Mouse (Mus musculus) heart, adult 11 months (tissue): ENCODE results near the gene Cwc25.

Source experiments
- DNase-seq: peaks from one replicate; pipeline ENCODE4 v3.0.0; 2022

Gene Cwc25

GRCm38 (mm10) chr11:97766154-97766881 is at the start of gene Cwc25:
Gene Cwc25 (minus strand): TSS chr11:97766556.
- DNase-seq, result peak; percentile 99

- no peak for DNase-seq
Measured at GRCm38 (mm10) chr11:97815736-97816135, 49.4 kb upstream of the Cwc25 start.

- DNase-seq, result peak; percentile 91
Measured at GRCm38 (mm10) chr11:97813746-97814515, 47.6 kb upstream of the Cwc25 start.

- no peak for DNase-seq
Measured at GRCm38 (mm10) chr11:97813085-97813484, 46.7 kb upstream of the Cwc25 start.

GRCm38 (mm10) chr11:97812491-97812921 is 46.1 kb upstream of the Cwc25 start:
- peak; percentile 91 for DNase-seq

DNA sequence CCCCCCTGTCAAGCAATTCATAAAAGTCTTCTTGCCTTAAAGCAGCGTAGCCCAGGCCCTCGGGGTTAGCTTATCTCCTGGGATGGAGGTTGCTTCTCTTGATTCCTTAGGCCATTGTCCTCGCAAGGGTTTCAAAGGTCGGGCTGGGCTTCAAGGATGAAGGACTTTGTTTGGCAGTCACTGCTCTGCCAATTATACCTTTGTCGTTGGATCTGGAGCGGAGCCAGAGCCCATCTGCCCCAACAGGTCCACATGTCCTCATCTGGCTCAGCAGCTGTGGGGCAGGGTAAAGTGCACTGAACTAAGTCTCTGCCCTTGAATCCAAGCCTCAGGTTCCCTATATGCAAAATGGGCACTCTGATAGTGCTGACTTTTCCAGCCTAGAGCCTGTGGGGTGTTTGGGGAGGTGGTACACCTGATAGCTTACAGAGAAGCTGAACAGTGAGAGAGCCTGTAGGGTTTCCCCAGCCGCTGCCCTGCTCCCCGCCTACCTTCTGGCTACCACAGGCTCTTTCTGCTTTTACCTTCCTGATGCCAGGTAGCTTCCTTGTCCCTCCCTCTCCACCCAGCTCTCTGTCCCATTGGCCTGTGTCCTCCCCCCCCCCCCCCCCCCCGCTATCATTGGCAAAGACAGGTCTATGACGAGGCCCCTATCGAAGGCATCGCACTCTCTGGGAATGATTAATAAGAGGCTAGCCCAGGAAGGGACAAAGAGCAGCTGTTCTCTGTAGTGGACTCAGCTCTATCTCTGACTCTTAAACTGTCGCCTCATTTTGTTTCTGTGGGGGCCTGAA is 45.4 kb upstream of the Cwc25 start:
- DNase-seq, result no peak

DNA sequence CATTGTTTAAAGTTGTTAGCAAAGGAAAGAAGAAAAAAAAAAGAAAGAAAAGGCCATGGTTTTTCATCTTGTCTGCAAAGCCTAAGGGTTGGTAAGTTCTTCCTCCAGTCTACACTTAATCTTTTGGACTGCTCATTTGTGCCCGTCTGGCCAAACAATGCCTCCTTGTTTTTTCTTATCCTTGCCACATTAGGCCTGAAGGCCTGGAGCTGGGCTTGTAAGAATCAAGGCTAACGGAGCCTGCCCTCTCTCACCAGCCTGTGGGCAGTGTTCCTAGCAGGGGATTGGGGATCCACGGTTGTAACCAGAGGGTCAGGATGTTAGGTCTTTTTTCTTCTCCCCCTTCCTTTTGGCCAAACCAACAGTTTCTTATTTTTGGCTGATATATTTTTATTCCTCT is 44.6 kb upstream of the Cwc25 start:
- no peak for DNase-seq

- peak; percentile 92 for DNase-seq
Measured at GRCm38 (mm10) chr11:97810356-97810755, 44.0 kb upstream of the Cwc25 start.

- peak; percentile 93 for DNase-seq
Measured at GRCm38 (mm10) chr11:97809235-97810121, 43.1 kb upstream of the Cwc25 start.

DNA sequence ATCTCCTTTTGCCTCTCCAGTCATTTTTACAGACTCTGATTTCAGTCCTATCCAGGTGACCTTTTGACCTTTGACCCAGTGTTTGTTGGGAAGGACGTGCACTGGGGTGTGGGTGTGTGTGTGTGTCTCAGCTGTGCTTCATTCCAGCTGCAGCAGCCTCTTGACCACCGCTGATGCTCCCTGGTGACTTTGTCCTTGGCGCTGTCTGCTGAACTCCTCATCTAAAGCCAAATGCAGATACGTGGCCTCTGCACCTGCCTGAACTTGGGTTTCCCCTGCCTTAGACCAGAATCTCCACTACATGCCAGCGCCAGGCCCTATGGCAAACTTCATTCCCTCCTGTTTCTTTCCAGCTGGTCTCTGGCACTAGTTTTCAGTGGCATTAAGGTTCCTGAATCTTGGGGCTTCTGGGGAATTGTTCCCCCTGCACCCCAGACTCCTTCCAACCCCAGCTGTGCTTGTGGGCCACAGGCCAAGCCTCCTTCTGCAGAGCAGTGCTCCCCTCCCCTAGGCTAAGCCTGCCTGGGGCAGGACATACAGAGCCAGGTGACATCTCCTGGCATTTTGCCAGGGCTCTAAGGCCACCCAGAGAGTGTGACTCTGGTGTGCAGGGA is 42.4 kb upstream of the Cwc25 start:
- peak; percentile 96 for DNase-seq

DNA sequence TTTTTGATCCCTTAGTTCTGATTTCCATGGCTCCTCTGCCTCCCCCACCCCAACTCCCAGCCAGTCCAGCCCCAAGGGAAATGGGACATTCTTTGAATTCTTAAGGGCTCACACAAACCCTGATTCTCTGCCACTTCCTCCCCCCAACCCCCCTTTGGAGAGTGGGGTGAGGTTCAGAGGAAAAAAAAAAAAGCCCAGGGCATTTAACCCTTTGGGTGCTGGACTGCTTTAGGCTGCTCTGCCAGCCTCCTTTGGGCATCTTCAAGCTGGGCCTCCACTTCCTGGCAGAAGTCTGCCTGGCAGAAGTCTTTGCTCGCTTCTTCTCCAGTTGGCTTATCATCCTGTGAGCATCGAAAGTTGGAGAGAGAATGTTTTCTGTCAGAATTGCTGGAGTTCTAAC is 41.7 kb upstream of the Cwc25 start:
- DNase-seq, result peak; percentile 97

GRCm38 (mm10) chr11:97807626-97808025 is 41.3 kb upstream of the Cwc25 start:
- DNase-seq, result peak; percentile 96

DNA sequence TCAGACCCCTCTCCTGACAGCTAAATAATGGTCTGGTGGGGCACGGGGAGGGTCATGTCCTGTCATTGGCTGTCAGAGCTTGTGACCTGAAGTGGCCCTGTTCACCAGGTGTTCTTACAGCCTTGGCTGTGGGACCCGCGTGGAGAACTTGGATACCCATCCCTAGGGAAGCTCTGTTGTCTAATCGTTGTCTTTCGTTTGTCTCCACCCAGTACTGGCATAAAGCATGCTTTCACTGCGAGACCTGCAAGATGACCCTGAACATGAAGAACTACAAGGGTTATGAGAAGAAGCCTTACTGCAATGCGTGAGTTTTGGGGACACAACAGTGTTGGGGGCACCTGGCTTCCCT is 40.2 kb upstream of the Cwc25 start:
- DNase-seq, result peak; percentile 91

- peak; percentile 98 for DNase-seq
Measured at GRCm38 (mm10) chr11:97805662-97806612, 39.6 kb upstream of the Cwc25 start.

- peak; percentile 96 for DNase-seq
Measured at GRCm38 (mm10) chr11:97804841-97805661, 38.7 kb upstream of the Cwc25 start.

- DNase-seq, result peak; percentile 95
Measured at GRCm38 (mm10) chr11:97803847-97804246, 37.5 kb upstream of the Cwc25 start.

- peak; percentile 93 for DNase-seq
Measured at GRCm38 (mm10) chr11:97802495-97802894, 36.1 kb upstream of the Cwc25 start.

DNA sequence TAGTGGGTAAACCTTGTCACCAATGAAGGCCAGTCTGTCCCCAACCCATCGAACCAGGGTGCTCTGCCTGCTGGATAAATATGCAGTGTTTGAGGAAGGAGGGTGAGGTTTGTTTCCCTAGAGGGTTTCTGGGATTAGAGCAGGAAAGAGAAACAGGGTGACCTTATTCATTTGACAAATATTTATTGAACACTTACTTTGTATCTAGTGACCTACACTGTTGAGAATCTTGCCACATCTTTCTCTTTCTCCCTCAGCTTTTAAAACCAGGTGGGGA is 35.8 kb upstream of the Cwc25 start:
- DNase-seq, result no peak

DNA sequence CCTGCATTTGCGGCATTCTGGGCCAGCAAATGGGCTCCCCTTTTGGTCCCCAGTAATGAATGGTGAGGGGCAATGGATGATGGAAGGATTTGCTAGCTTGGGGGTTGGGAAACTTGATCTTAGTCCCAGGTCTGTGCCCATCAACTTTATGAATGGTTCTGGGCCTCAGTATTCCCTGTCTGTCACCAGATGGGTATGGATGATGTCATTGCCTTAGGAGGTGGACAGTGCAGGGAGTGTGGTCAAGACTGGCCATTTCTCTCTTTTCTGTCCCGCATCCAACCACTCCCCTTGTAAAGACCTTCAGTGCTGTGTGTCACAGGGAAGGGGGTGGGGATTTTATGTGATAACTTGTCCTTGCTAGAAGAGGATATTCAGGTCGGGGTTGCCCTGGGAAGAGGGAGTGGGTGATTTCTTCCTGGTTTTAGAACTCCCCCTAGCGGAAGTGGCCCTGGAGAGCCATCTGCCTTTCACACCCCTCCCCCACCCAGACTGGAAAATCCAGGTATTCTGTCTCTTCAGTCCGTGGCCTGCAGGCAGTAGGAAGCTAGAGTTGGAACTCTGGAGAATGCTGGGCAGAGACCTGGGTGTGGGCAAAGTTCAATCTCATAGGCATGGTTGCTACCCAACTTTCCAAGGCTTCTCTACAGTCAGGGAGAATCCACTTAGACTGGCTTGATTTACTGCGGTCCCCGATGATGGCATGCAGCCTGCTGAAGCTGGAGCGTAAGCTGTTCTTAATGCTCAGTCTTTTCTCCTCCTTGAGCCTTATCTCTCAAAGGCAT is 35.2 kb upstream of the Cwc25 start:
- peak; percentile 97 for DNase-seq
